26 mouse cellular contexts compared by ENCODE assay signal in the genomic region with DNA sequence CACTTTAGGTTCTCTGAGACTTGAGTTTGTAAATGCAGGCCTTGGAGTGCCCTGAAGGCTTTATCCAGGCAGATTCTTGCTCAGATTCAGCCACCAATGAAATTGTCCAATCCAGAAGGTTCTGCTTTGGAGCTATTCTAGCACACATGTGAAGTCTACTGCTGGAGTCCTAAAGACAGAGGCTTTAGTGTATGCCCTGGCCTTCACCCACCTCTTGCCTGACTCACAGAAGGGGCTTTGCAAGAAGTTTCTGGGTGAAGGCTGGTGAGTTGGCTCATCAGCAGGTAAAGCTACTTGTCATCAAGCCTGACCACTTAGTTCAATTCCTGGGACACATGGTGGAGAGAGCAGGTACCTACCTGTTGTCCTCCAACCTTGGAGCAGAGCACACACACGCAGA. TPM values are rescaled to one million over a fixed set of nuclear protein-coding genes. Genes with fewer than 3 reads are reported as not detected.
DNase-seq lines count a peak whose midpoint lies in the region; ATAC-seq and TF ChIP-seq lines count a peak whose summit lies in the region.
"Had no signal": no experiment of that assay in that cellular context is flagged by ENCODE, and none has a peak within 500 bp of the region (broad histone marks: within the 10 kb centered on the region; RNA-seq: fewer than 3 reads in every experiment).

No protein-coding gene starts in this region.

- no peak overlapping the region for H3K4me2 ChIP-seq in limb, embryonic 15.5 days
- no peak overlapping the region for H3K4me2 ChIP-seq in midbrain, embryonic 11.5 days
- no peak overlapping the region for H3K4me2 ChIP-seq in midbrain, embryonic 15.5 days
- H3K4me2 ChIP-seq: forebrain, embryonic 15.5 days; lung, embryonic 15.5 days; midbrain, embryonic 12.5 days; neural tube, embryonic 13.5 days had no signal

- WGBS in limb, embryonic 15.5 days = 92% methylated on average over 1 of the region's 1 CpGs
- 96% methylated on average over 1 of the region's 1 CpGs for WGBS in limb, embryonic 10.5 days
- WGBS in midbrain, embryonic 11.5 days = 100% methylated on average over 1 of the region's 1 CpGs
- 97% methylated on average over 1 of the region's 1 CpGs for WGBS in midbrain, embryonic 15.5 days

- no peak for TF ChIP-seq CTCF in gastrocnemius, adult 2 months (IDR thresholded peaks at IDR 0.05)

- H3K4me3 ChIP-seq in gastrocnemius, adult 2 months = no peak overlapping the region
- no peak overlapping the region for H3K4me3 ChIP-seq in limb, embryonic 15.5 days
- no peak overlapping the region for H3K4me3 ChIP-seq in limb, embryonic 10.5 days
- no peak overlapping the region for H3K4me3 ChIP-seq in midbrain, embryonic 11.5 days (ENCODE audit: low read depth, low read length)
- no peak overlapping the region for H3K4me3 ChIP-seq in midbrain, embryonic 15.5 days
- H3K4me3 ChIP-seq: forebrain, embryonic 10.5 days; forebrain, embryonic 15.5 days; heart, adult 2 months; hindbrain, embryonic 10.5 days; layer of hippocampus, adult 2 months; lung, embryonic 15.5 days; midbrain, embryonic 12.5 days; neural tube, embryonic 13.5 days had no signal

- intact Hi-C loops in gastrocnemius, adult 2 months (cut with DNase I) = no loop called here

- no peak for DNase-seq in gastrocnemius, adult 2 months
- no peak for DNase-seq in gastrocnemius, postnatal 10 days
- no peak for DNase-seq in limb, embryonic 10.5 days (ENCODE audit: low spot score)
- DNase-seq in midbrain, embryonic 11.5 days (ENCODE audit: low spot score, missing footprints) = peak; percentile 51
- no peak for DNase-seq in layer of hippocampus, adult 18-20 months (ENCODE audit: low spot score in 2 of 2)
- DNase-seq: cerebellum, adult 8-10 months; cerebellum, postnatal 25 days; heart, postnatal 14 days; kidney, adult 11 months; left cerebral cortex, postnatal 4 days; lung, postnatal 36 days; right cerebral cortex, postnatal 4 days; thymus, postnatal 4 days had no signal

- no peaks in the 10 kb centered on the region; the same call in 1 of the 2 replicates for H3K36me3 ChIP-seq in limb, embryonic 15.5 days
- H3K36me3 ChIP-seq in limb, embryonic 10.5 days = peaks cover 15% of the 10 kb centered on the region
- peaks cover 2% of the 10 kb centered on the region; the same call in 1 of the 2 replicates for H3K36me3 ChIP-seq in midbrain, embryonic 11.5 days (ENCODE audit: control insufficient read depth, insufficient read depth, low read length)
- H3K36me3 ChIP-seq in midbrain, embryonic 15.5 days (replicated peaks) = 0 out of 2 replicates have a peak, but pooled peaks cover under 1% of the 10 kb centered on the region
- H3K36me3 ChIP-seq: forebrain, embryonic 15.5 days; lung, embryonic 15.5 days had no signal

- peaks cover 77% of the 10 kb centered on the region for H3K4me1 ChIP-seq in limb, embryonic 15.5 days
- H3K4me1 ChIP-seq in limb, embryonic 10.5 days = peaks cover 65% of the 10 kb centered on the region
- peaks cover 38% of the 10 kb centered on the region for H3K4me1 ChIP-seq in midbrain, embryonic 11.5 days (ENCODE audit: control insufficient read depth, insufficient read depth, low read length)
- peaks cover 58% of the 10 kb centered on the region for H3K4me1 ChIP-seq in midbrain, embryonic 15.5 days

- no peak for ATAC-seq in limb, embryonic 15.5 days (ENCODE audit: insufficient number of reproducible peaks, low FRiP score, low TSS enrichment, low read depth)
- no peak for ATAC-seq in midbrain, embryonic 11.5 days (ENCODE audit: low FRiP score)
- no peak for ATAC-seq in midbrain, embryonic 15.5 days (replicated peaks)
- ATAC-seq: CD4-positive, CD25-positive, alpha-beta regulatory T cell, adult 4 months; forebrain, embryonic 15.5 days; hindbrain, embryonic 16.5 days had no signal

- no peak overlapping the region for H3K9ac ChIP-seq in limb, embryonic 15.5 days
- H3K9ac ChIP-seq in midbrain, embryonic 11.5 days (ENCODE audit: low read length) = no peak overlapping the region
- H3K9ac ChIP-seq in midbrain, embryonic 15.5 days = no peak overlapping the region
- H3K9ac ChIP-seq: forebrain, embryonic 15.5 days; liver, embryonic 14.5 days; lung, embryonic 15.5 days; midbrain, embryonic 12.5 days; neural tube, embryonic 13.5 days had no signal

- no peaks in the 10 kb centered on the region for H3K27me3 ChIP-seq in limb, embryonic 15.5 days
- no peaks in the 10 kb centered on the region for H3K27me3 ChIP-seq in limb, embryonic 10.5 days (ENCODE audit: low read depth, poor library complexity, severe bottlenecking)
- H3K27me3 ChIP-seq in midbrain, embryonic 11.5 days (ENCODE audit: control insufficient read depth, insufficient read depth, low read length) = no peaks in the 10 kb centered on the region
- H3K27me3 ChIP-seq in midbrain, embryonic 15.5 days (replicated peaks) = no peaks in the 10 kb centered on the region
- H3K27me3 ChIP-seq: forebrain, embryonic 15.5 days; lung, embryonic 15.5 days; midbrain, embryonic 12.5 days; neural tube, embryonic 13.5 days had no signal

- no peaks in the 10 kb centered on the region for H3K9me3 ChIP-seq in limb, embryonic 15.5 days
- H3K9me3 ChIP-seq in limb, embryonic 10.5 days (replicated peaks) = no peaks in the 10 kb centered on the region
- H3K9me3 ChIP-seq in midbrain, embryonic 11.5 days (ENCODE audit: control insufficient read depth, low read length) = no peaks in the 10 kb centered on the region
- H3K9me3 ChIP-seq in midbrain, embryonic 15.5 days = no peaks in the 10 kb centered on the region
- H3K9me3 ChIP-seq: forebrain, embryonic 10.5 days; forebrain, embryonic 15.5 days; hindbrain, embryonic 10.5 days; lung, embryonic 15.5 days; midbrain, embryonic 12.5 days; neural tube, embryonic 13.5 days had no signal

- H3K27ac ChIP-seq in gastrocnemius, adult 2 months = peak overlapping the region; percentile 97
- peak overlapping the region; percentile 17; the same call in 1 of the 2 replicates for H3K27ac ChIP-seq in limb, embryonic 15.5 days
- no peak overlapping the region for H3K27ac ChIP-seq in limb, embryonic 10.5 days
- no peak overlapping the region for H3K27ac ChIP-seq in midbrain, embryonic 11.5 days (ENCODE audit: low read depth, low read length)
- no peak overlapping the region for H3K27ac ChIP-seq in midbrain, embryonic 15.5 days
- H3K27ac ChIP-seq: forebrain, embryonic 15.5 days; heart, adult 2 months; hindbrain, embryonic 10.5 days; liver, embryonic 14.5 days; lung, embryonic 15.5 days; midbrain, embryonic 12.5 days; neural tube, embryonic 13.5 days had no signal

RNA-seq across cellular contexts. Expression of gene Naif1, which starts 24.1 kb away (rescaled TPM):
- 1 to 10 TPM; 2.2 to 2.3 TPM for total RNA-seq in gastrocnemius, adult 2 months (2021)
- total RNA-seq in gastrocnemius, postnatal 10 days (2021) = 1 to 10 TPM; 3.0 to 3.1 TPM
- 5.6 and 6.0 TPM in 2 replicates for polyA plus RNA-seq in limb, embryonic 15.5 days (2015; fragmentation: Nextera tagmentation; extraction: Ambion mirVana)
- polyA plus RNA-seq in limb, embryonic 10.5 days (2016; fragmentation: Nextera tagmentation; extraction: Ambion mirVana) = 5.9 and 7.3 TPM in 2 replicates
- polyA plus RNA-seq in midbrain, embryonic 11.5 days (2014; fragmentation: Nextera tagmentation; extraction: Ambion mirVana) = 6.3 and 6.4 TPM in 2 replicates
- polyA plus RNA-seq in midbrain, embryonic 15.5 days (2015; fragmentation: Nextera tagmentation; extraction: Ambion mirVana) = 5.7 and 5.9 TPM in 2 replicates
- total RNA-seq in layer of hippocampus, adult 18-20 months (2021) = 1 to 10 TPM; 4.6 to 4.8 TPM

RNA-seq across cellular contexts. Expression of gene Slc25a25, which starts 25.1 kb away (rescaled TPM):
- 100 to 1,000 TPM in 1 of 2 experiments, 10 to 100 TPM in 1; 45.3 to 211 TPM for total RNA-seq in gastrocnemius, adult 2 months (2021)
- 10 to 100 TPM; 16.1 to 31.1 TPM for total RNA-seq in gastrocnemius, postnatal 10 days (2021)
- polyA plus RNA-seq in limb, embryonic 15.5 days (2015; fragmentation: Nextera tagmentation; extraction: Ambion mirVana) = 17.1 and 17.5 TPM in 2 replicates
- 30.8 and 33.0 TPM in 2 replicates for polyA plus RNA-seq in limb, embryonic 10.5 days (2016; fragmentation: Nextera tagmentation; extraction: Ambion mirVana)
- polyA plus RNA-seq in midbrain, embryonic 11.5 days (2014; fragmentation: Nextera tagmentation; extraction: Ambion mirVana) = 20.0 and 20.4 TPM in 2 replicates
- 55.3 and 60.1 TPM in 2 replicates for polyA plus RNA-seq in midbrain, embryonic 15.5 days (2015; fragmentation: Nextera tagmentation; extraction: Ambion mirVana)
- 10 to 100 TPM; 57.2 to 59.5 TPM for total RNA-seq in layer of hippocampus, adult 18-20 months (2021)

RNA-seq across cellular contexts. Expression of gene Ptges2, which starts 30.4 kb away (rescaled TPM):
- 10 to 100 TPM; 34.7 to 51.1 TPM for total RNA-seq in gastrocnemius, adult 2 months (2021)
- total RNA-seq in gastrocnemius, postnatal 10 days (2021) = 10 to 100 TPM; 38.1 to 40.7 TPM
- 24.9 and 26.0 TPM in 2 replicates for polyA plus RNA-seq in limb, embryonic 15.5 days (2015; fragmentation: Nextera tagmentation; extraction: Ambion mirVana)
- 32.7 and 37.0 TPM in 2 replicates for polyA plus RNA-seq in limb, embryonic 10.5 days (2016; fragmentation: Nextera tagmentation; extraction: Ambion mirVana)
- polyA plus RNA-seq in midbrain, embryonic 11.5 days (2014; fragmentation: Nextera tagmentation; extraction: Ambion mirVana) = 24.7 and 25.4 TPM in 2 replicates
- 51.3 and 54.2 TPM in 2 replicates for polyA plus RNA-seq in midbrain, embryonic 15.5 days (2015; fragmentation: Nextera tagmentation; extraction: Ambion mirVana)
- 10 to 100 TPM; 35.1 to 41.4 TPM for total RNA-seq in layer of hippocampus, adult 18-20 months (2021)

RNA-seq across cellular contexts. Expression of gene Lcn2, which starts 38.1 kb away (rescaled TPM):
- total RNA-seq in gastrocnemius, adult 2 months (2021) = 1 to 10 TPM; 2.6 to 3.4 TPM
- 1 to 10 TPM; 3.5 to 6.7 TPM for total RNA-seq in gastrocnemius, postnatal 10 days (2021)
- 3.2 and 3.9 TPM in 2 replicates for polyA plus RNA-seq in limb, embryonic 15.5 days (2015; fragmentation: Nextera tagmentation; extraction: Ambion mirVana)
- polyA plus RNA-seq in limb, embryonic 10.5 days (2016; fragmentation: Nextera tagmentation; extraction: Ambion mirVana) = not detected in 2 replicates
- polyA plus RNA-seq in midbrain, embryonic 11.5 days (2014; fragmentation: Nextera tagmentation; extraction: Ambion mirVana) = 0.30 TPM in 1 of 2 replicates, not detected in the other
- 0.44 and 0.83 TPM in 2 replicates for polyA plus RNA-seq in midbrain, embryonic 15.5 days (2015; fragmentation: Nextera tagmentation; extraction: Ambion mirVana)
- total RNA-seq in layer of hippocampus, adult 18-20 months (2021) = under 1 TPM in 1 of 2 experiments, not detected in 1; 0.51 TPM
- polyA plus RNA-seq: CD4-positive, CD25-positive, alpha-beta regulatory T cell, adult 4 months; forebrain, embryonic 10.5 days; hindbrain, embryonic 10.5 days had no signal

RNA-seq across cellular contexts. Expression of gene 1110008P14Rik, which starts 44.4 kb away (rescaled TPM):
- 10 to 100 TPM; 34.3 to 43.2 TPM for total RNA-seq in gastrocnemius, adult 2 months (2021)
- 10 to 100 TPM; 52.6 to 53.7 TPM for total RNA-seq in gastrocnemius, postnatal 10 days (2021)
- 58.0 and 67.7 TPM in 2 replicates for polyA plus RNA-seq in limb, embryonic 15.5 days (2015; fragmentation: Nextera tagmentation; extraction: Ambion mirVana)
- polyA plus RNA-seq in limb, embryonic 10.5 days (2016; fragmentation: Nextera tagmentation; extraction: Ambion mirVana) = 36.3 and 37.0 TPM in 2 replicates
- 46.4 and 49.4 TPM in 2 replicates for polyA plus RNA-seq in midbrain, embryonic 11.5 days (2014; fragmentation: Nextera tagmentation; extraction: Ambion mirVana)
- 116 and 117 TPM in 2 replicates for polyA plus RNA-seq in midbrain, embryonic 15.5 days (2015; fragmentation: Nextera tagmentation; extraction: Ambion mirVana)
- total RNA-seq in layer of hippocampus, adult 18-20 months (2021) = 100 to 1,000 TPM; 153 to 155 TPM

Comparison
In these comparisons a context has a peak if more than half of its experiments do, and no peak if none do; other contexts are left out.
1. H3K27ac ChIP-seq: peak in gastrocnemius, adult 2 months (single experiment) and limb, embryonic 15.5 days (single experiment); none in limb, embryonic 10.5 days (single experiment), midbrain, embryonic 11.5 days (single experiment) and midbrain, embryonic 15.5 days (single experiment).